Mouse (Mus musculus) E14TG2a.4 (cell line): ENCODE data around the gene Cast.

Experiments
- CTCF ChIP-seq: conservative IDR thresholded peaks from 2 replicates; pipeline ENCODE4 v1.5.1; 2014; ENCODE audit warnings: low read length
- POU5F1 ChIP-seq: IDR thresholded peaks from 2 replicates; pipeline ENCODE4 v1.6.1; 2014; ENCODE audit warnings: low read length, borderline replicate concordance

DNA sequence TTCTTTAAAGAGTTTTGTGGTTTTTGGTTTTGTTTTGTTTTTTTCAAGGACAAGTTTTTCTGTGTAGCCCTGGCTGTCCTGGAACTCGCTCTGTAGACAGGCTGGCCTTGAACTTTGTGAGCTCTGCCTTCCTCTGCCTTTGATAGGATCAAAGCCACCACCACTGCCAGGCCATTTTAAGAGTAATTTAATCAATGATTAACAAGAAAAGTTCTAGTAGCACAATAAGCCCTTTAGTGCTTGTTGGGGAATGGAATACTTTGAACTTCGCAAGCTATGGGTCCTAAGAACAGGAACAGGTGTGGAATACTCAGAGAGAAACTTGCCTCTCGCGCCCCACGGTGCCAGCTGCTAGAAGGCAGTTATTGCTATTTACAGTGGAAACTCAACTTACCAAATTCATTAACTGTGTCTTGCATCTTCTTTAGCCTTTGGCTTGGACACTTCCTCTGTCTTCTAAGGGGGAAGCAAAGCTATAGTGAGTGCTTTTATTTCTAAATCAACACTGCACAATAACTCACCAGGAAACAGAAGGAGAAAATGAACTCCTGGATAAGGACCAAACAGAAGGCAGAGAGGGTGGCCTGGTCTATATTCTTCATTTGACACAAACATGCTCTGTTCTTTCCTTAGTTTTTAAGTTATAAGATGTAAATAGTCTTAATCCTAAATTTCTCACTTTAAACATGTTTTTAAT lies 113.0 kb downstream of the Cast start:
- TF ChIP-seq CTCF = no peak
- TF ChIP-seq POU5F1 = no peak
